Mouse (Mus musculus) hindbrain, embryonic 14.5 days (tissue): Measurements from ENCODE around the gene Neu2. TPM values are rescaled to one million over a fixed set of nuclear protein-coding genes. Genes with fewer than 3 reads are reported as not detected.

Source experiments
- ATAC-seq: fragments of 200-750 bp; cut with Nextera tagmentation; 2 replicates; pipeline ENCODE4 v1.8.0; 2017; ENCODE audit warnings: moderate number of reproducible peaks, mild to moderate bottlenecking, moderate TSS enrichment, moderate library complexity; ENCODE audit not compliant: low FRiP score
- DNase-seq: peaks from one replicate; pipeline ENCODE4 v3.0.0-alpha.2; 2015; ENCODE audit warnings: low spot score
- H3K27ac ChIP-seq: fragments of 300-500 bp; sonication (generic); 2 replicates; pipeline ENCODE4 v1.5.1; 2014; ENCODE audit warnings: mild to moderate bottlenecking, moderate library complexity
- H3K27me3 ChIP-seq: fragments of 300-500 bp; sonication (generic); 2 replicates; pipeline ENCODE4 v1.6.1; 2014; ENCODE audit warnings: mild to moderate bottlenecking, low read length, mixed read lengths; ENCODE audit not compliant: control insufficient read depth, insufficient read depth
- H3K36me3 ChIP-seq: fragments of 300-500 bp; sonication (generic); replicated peaks from 2 replicates; pipeline ENCODE4 v1.6.1; 2014; ENCODE audit not compliant: control insufficient read depth, insufficient read depth
- H3K4me1 ChIP-seq: fragments of 300-500 bp; sonication (generic); replicated peaks from 2 replicates; pipeline ENCODE4 v1.6.1; 2014; ENCODE audit warnings: antibody characterized with exemption, low read length, mixed read lengths; ENCODE audit not compliant: control insufficient read depth, insufficient read depth
- H3K4me2 ChIP-seq: fragments of 300-500 bp; sonication (generic); replicated peaks from 2 replicates; pipeline ENCODE4 v1.6.1; 2014; ENCODE audit warnings: mild to moderate bottlenecking, moderate library complexity
- H3K4me3 ChIP-seq: fragments of 300-500 bp; sonication (generic); replicated peaks from 2 replicates; pipeline ENCODE4 v1.5.1; 2014; ENCODE audit warnings: mild to moderate bottlenecking, low read length
- H3K9ac ChIP-seq: fragments of 300-500 bp; sonication (generic); 2 replicates; pipeline ENCODE4 v1.6.1; 2014
- H3K9me3 ChIP-seq: fragments of 300-500 bp; sonication (generic); 2 replicates; pipeline ENCODE4 v1.6.1; 2016; ENCODE audit warnings: low read length; ENCODE audit not compliant: control insufficient read depth
- WGBS: fragments of 180-500 bp; shearing (Covaris S2); extraction: QIAGEN DNeasy Blood & Tissue Kit; methylation state at CpG from one replicate; pipeline ENCODE4 v1.1.7; 2014; 5-methylcytosine and 5-hydroxymethylcytosine counted together
- polyA plus RNA-seq: library from polyadenylated mRNA; unstranded; fragments of >200 nt; fragmentation: Nextera tagmentation; extraction: Ambion mirVana; gene quantifications from 2 replicates; pipeline ENCODE4 v1.2.1, GENCODE M21; 2014

Neu2 gene
- polyA plus RNA-seq, 1 experiment from 2014 or later: 0.40 TPM

DNA sequence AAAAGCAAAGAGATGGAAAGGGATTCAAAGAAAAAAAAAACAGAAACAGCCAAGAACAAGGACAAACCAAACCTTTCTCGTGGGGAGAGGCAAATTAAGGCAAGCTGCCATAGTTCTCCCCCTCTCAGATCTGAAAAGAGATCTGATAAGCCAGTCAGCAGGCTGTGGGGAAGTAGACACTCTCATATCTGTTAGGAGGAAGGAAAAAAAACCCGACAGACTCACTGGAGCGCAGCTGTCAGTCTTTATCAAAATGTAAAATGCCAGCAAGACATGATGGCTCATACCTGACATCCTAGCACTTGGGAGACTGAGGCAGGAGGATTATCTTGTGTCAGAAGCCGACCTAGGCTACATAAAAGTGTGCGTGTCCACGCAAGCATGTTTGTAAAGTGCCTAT is 122.5 kb downstream of the Neu2 start:
- DNase-seq (no peak), ATAC-seq (no peak)
- H3K9ac ChIP-seq: no peak overlapping the region
- H3K4me1 ChIP-seq: no peaks in the 10 kb centered on the region
- no peaks in the 10 kb centered on the region for H3K27me3 ChIP-seq
- WGBS: 82% methylated on average over 6 of the region's 6 CpGs
- H3K9me3 ChIP-seq: no peaks in the 10 kb centered on the region
- no peak overlapping the region for H3K27ac ChIP-seq
- no peak overlapping the region for H3K4me3 ChIP-seq
- no peaks in the 10 kb centered on the region for H3K36me3 ChIP-seq
- H3K4me2 ChIP-seq: no peak overlapping the region

DNA sequence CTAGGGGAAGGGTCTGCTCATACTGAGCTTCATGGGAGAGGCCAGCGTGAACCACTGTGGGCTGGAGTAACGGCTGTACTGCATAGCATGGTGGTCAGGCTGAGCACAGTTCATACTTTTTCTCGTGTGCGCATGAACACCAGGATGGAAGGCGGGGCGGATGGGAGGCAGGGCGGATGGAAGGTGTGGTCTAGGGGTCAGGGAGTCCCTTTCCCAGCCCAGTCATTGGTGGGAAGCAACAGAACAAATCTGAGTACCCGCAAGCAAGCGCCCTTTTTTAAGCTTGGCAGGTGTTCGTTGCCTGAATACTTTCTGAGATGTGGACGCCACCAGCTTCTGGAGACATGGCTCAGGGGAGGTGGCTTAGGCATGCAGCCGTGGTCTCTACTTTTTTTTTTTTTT is 127.0 kb downstream of the Neu2 start:
- no peak overlapping the region for H3K4me2 ChIP-seq
- H3K4me1 ChIP-seq: no peaks in the 10 kb centered on the region
- DNase-seq: no peak
- 89% methylated on average over 12 of the region's 12 CpGs for WGBS
- no peak overlapping the region for H3K4me3 ChIP-seq
- no peaks in the 10 kb centered on the region for H3K9me3 ChIP-seq
- H3K9ac ChIP-seq: no peak overlapping the region
- H3K27me3 ChIP-seq: no peaks in the 10 kb centered on the region
- no peak overlapping the region for H3K27ac ChIP-seq
- no peaks in the 10 kb centered on the region for H3K36me3 ChIP-seq
- no peak for ATAC-seq

DNA sequence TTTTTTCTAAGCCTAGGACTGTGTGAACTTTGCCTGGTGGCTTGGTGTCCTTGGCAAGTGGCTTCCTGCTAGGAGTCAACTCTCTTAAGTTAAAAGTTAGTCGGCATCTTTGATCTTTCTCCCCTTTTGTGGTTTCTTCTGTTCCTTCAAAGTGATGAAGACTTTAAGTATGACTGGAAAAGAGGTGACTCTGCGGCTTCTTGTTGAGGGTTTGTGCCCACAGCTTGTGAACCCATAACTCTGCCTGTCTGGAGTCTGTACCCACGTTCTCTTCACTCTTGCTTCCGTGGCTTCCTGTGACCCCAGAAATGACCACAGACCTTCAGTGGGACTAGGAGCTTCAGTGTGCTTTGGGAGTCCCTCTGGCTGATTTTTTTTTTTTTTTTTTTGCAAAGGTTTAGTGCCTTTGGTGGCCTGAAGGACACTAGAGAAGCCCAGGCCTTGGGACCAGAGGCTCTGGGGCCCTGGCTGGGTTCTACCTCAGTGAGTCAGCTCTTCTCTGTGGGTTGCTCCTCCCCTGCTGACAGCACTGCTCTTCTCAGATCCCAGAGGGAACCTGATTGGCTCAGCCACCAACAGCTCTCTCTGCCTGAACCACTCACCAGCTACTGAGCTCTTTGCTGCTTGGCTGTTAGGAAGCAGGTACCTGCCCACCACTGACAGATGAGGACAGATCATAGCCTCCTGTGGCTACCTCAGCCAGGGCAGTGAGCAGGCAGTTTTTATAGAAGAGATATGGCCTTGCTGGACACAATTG is 127.6 kb downstream of the Neu2 start:
- Histone ChIP-seq H3K36me3 (no peaks in the 10 kb centered on the region), H3K4me1 (no peaks in the 10 kb centered on the region), H3K9me3 (no peaks in the 10 kb centered on the region), H3K27ac (no peak overlapping the region), H3K4me2 (no peak overlapping the region), H3K9ac (no peak overlapping the region), H3K27me3 (no peaks in the 10 kb centered on the region), H3K4me3 (no peak overlapping the region)
- WGBS: 94% methylated on average over 4 of the region's 4 CpGs
- DNase-seq (no peak), ATAC-seq (no peak)

- Histone ChIP-seq H3K9me3 (no peaks in the 10 kb centered on the region), H3K9ac (no peak overlapping the region), H3K4me3 (no peak overlapping the region), H3K4me1 (no peaks in the 10 kb centered on the region), H3K36me3 (no peaks in the 10 kb centered on the region), H3K4me2 (no peak overlapping the region), H3K27ac (no peak overlapping the region), H3K27me3 (no peaks in the 10 kb centered on the region)
- ATAC-seq (no peak), DNase-seq (no peak)
- WGBS: 86% methylated on average over 4 of the region's 4 CpGs
Observed at GRCm38 (mm10) chr1:87637878-87638600, 128.3 kb downstream of the Neu2 start.

DNA sequence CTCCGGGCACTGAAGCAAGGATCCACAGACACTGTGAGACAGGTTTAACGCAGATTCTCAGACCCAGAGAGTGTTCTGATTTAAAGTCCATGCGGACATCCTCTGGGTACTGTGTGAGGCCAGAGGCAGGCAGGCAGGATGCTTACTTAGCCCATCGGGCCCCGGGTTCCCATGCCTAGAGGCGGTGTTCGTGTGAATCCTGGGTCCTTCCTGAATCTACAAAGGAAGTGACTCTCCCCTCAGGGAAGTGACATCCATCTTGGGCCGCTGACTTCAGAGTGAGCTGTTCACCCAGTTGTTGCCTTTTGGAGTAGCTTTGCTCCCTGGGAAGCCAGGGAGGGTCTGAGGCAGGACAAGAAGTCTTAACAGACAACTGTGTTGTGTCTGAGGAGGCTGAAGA is 130.0 kb downstream of the Neu2 start:
- no peaks in the 10 kb centered on the region for H3K9me3 ChIP-seq
- no peaks in the 10 kb centered on the region for H3K36me3 ChIP-seq
- ATAC-seq: no peak
- no peak overlapping the region for H3K4me2 ChIP-seq
- no peaks in the 10 kb centered on the region for H3K27me3 ChIP-seq
- H3K9ac ChIP-seq: no peak overlapping the region
- no peak for DNase-seq
- H3K4me1 ChIP-seq: no peaks in the 10 kb centered on the region
- no peak overlapping the region for H3K4me3 ChIP-seq
- 86% methylated on average over 8 of the region's 8 CpGs for WGBS
- H3K27ac ChIP-seq: 0 out of 2 replicates have a peak overlapping the region, but pooled peaks have one; percentile 16

DNA sequence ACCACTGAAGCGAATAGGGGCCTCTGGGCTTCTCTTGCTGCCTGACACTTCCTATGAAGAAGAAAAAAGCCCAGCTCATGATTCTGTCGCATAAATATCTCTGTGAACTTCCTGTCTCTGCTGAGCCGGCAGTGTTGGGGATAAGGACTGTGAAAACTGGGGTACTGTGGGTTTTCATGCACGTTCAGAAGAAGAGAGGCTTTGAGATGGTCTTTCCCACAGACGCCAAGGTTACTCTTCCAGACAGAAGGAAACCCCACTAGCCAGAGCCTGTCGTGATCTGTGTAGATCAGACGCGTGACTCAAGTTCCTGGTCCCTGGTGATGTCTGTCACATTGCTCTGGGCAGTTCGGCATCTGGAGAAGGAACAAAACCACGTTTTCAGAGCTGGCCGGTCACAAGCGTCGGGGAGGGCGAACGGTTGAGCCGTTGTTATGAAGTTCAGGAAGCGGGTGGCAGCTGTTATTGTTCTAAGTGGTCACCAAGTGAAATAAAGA is 130.5 kb downstream of the Neu2 start:
- H3K4me3 ChIP-seq: no peak overlapping the region
- no peak overlapping the region for H3K4me2 ChIP-seq
- ATAC-seq (no peak), DNase-seq (no peak)
- 73% methylated on average over 17 of the region's 17 CpGs for WGBS
- H3K9me3 ChIP-seq: no peaks in the 10 kb centered on the region
- H3K27ac ChIP-seq: 0 out of 2 replicates have a peak overlapping the region, but pooled peaks have one; percentile 16
- no peaks in the 10 kb centered on the region for H3K36me3 ChIP-seq
- H3K9ac ChIP-seq: no peak overlapping the region
- H3K4me1 ChIP-seq: no peaks in the 10 kb centered on the region
- no peaks in the 10 kb centered on the region for H3K27me3 ChIP-seq

DNA sequence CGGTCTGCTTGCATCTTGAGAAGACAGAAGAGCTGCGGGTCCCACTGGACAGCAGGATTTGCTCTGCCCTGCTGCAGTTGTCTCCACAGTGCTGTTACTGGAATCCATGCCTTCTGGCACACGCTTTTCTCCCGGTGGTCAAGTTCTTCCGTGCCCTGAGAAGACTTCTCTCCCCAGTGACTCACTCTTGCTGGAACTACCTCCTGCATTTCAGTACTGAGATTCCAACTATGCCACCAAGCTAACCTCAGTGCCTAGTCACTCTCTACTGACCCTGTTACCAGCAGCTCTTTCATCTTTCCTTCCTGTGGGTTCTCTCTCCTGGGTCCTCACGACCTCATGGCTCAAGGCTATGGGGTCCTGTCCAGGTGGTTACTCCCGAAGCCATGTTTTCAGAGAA is 133.3 kb downstream of the Neu2 start:
- no peaks in the 10 kb centered on the region for H3K27me3 ChIP-seq
- H3K4me1 ChIP-seq: no peaks in the 10 kb centered on the region
- no peak overlapping the region for H3K9ac ChIP-seq
- no peak overlapping the region for H3K4me2 ChIP-seq
- no peak overlapping the region for H3K27ac ChIP-seq
- no peaks in the 10 kb centered on the region for H3K36me3 ChIP-seq
- no peak overlapping the region for H3K4me3 ChIP-seq
- DNase-seq (no peak), ATAC-seq (no peak)
- no peaks in the 10 kb centered on the region for H3K9me3 ChIP-seq
- 87% methylated on average over 7 of the region's 7 CpGs for WGBS

- no peaks in the 10 kb centered on the region for H3K27me3 ChIP-seq
- no peak overlapping the region for H3K9ac ChIP-seq
- ATAC-seq (no peak), DNase-seq (no peak)
- H3K4me2 ChIP-seq: no peak overlapping the region
- no peak overlapping the region for H3K27ac ChIP-seq
- no peak overlapping the region for H3K4me3 ChIP-seq
- H3K4me1 ChIP-seq: no peaks in the 10 kb centered on the region
- no peaks in the 10 kb centered on the region for H3K9me3 ChIP-seq
- no peaks in the 10 kb centered on the region for H3K36me3 ChIP-seq
- 73% methylated on average over 7 of the region's 7 CpGs for WGBS
Observed at GRCm38 (mm10) chr1:87645041-87645440, 135.4 kb downstream of the Neu2 start.

GRCm38 (mm10) chr1:87645748-87646147 is 136.1 kb downstream of the Neu2 start:
- Histone ChIP-seq H3K27me3 (no peaks in the 10 kb centered on the region), H3K9me3 (no peaks in the 10 kb centered on the region), H3K9ac (no peak overlapping the region), H3K4me2 (no peak overlapping the region), H3K27ac (no peak overlapping the region), H3K4me1 (no peaks in the 10 kb centered on the region), H3K36me3 (no peaks in the 10 kb centered on the region), H3K4me3 (no peak overlapping the region)
- ATAC-seq (no peak), DNase-seq (no peak)
- WGBS: 90% methylated on average over 6 of the region's 6 CpGs
